Mouse (Mus musculus) cerebellum, adult 8-10 months (tissue): ENCODE results near the gene Fam104a.
"Not testable (repeated sequence)": the region's sequence is repeated elsewhere in the genome, so short reads cannot be mapped to it uniquely, and the experiment has no call there.

Source experiments
- DNase-seq: peaks from one replicate; pipeline ENCODE4 v3.0.0; 2022

Fam104a gene

DNA sequence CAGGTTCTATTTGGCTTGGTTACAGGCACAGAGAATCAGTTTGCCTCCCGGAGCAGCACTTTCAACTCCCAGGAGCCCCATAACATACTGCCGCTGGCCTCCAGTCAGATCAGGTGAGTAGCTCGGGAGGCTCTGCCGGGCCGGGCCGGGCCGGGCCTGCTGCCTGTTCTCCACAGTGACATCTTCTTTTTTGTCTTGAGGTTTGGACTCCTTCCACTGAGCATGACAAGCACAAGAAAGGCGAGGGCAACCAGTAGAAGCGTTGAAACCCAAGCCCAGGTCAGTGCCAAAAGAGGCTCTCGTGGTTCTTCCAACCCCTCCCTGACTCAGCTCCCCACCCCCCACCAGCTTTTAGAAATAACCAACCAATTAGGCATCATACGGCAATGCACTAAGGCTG lies 23.0 kb downstream of the Fam104a start:
- no peak for DNase-seq

DNA sequence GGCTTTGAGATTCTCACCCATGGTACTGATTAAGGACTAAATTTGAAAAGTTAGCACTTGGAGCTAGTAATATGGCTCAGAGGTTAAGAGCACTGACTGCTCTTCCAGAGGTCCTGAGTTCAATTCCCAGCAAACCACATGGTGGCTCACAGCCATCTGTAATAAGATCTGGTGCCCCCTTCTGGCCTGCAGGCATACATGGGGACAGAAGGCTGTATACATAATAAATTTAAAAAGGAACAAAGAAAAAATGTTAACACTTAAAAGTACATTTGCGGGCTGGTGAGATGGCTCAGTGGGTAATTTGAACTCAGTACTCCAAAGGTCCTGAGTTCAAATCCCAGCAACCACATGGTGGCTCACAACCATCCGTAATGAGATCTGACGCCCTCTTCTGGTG lies 23.7 kb downstream of the Fam104a start:
- DNase-seq, result not testable (repeated sequence)

DNA sequence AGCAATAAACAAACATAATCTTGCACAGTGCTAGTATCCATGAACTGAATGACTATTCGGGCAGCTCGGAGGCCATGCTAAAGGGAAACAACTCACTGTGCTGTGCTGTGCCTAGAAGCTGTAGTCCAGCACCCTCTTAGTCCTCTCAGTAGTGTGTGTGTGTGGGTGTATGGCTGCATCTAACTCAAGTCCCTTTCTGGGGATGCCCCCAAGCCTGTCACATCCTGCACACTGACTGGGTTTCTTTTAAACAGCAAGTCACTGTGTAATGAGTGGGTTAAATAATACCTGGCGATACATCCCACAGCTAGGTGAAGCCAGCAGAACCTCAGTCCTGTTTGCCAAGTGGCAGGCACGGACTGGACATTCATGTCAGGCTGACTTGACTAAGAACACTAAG lies 25.2 kb downstream of the Fam104a start:
- DNase-seq, result no peak

DNA sequence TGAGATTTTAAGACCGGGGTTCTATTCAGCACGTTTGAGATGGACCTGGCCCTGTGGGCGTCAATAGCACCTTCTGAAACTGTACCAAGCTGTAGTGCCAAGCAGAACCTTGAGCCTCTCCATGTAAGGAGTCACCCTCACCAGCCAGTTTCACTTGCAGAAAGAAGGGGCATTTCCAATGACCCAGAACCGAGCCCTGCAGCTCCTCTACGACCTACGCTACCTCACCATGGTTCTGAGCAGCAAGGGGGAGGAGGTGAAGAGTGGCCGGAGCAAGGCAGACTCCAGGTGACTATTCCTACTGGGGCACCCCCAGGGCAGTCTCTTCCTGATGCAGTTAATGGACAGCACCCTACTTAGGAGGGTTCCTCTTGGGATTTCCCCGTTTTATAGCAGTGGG lies 25.6 kb downstream of the Fam104a start:
- no peak for DNase-seq

DNA sequence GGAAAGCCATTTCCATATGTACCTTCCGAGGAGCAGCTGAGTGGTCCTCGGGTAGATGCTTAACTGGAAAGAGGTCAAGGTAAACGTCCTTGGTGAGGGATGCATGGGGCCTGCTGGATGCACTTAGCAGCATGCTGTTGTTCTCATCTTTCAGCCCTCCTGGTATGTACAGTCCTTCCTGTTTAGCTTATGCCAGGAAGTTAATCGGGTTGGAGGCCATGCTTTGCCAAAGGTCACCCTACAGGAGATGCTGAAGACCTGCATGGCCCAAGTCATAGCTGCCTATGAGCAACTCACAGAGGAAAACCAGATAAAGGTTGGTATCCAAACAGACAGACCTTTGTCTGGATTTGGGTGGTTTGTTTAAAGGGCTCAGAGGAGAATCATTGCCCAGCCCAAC lies 26.7 kb downstream of the Fam104a start:
- no peak for DNase-seq

DNA sequence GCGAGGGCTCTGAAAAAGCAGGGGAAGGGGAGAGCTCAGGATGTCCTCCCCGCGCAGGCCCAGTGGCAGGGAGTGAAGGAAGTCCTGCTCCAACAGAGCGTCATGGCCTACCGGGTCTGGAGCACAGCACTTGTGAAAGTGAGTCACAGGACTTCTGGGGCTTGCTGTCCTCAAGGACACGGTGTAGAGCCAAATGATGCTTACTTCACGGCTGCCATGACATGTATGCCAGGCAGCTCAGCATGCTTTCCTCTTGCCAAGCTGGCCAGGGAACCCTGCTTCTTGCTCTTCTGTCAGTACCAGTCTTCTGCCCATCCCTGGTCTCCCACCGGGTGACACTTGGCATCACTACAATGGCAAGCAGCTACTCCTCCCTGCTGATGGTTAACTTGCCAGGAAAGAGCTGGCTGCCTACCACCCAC lies 27.4 kb downstream of the Fam104a start:
- DNase-seq, result peak; percentile 92

DNA sequence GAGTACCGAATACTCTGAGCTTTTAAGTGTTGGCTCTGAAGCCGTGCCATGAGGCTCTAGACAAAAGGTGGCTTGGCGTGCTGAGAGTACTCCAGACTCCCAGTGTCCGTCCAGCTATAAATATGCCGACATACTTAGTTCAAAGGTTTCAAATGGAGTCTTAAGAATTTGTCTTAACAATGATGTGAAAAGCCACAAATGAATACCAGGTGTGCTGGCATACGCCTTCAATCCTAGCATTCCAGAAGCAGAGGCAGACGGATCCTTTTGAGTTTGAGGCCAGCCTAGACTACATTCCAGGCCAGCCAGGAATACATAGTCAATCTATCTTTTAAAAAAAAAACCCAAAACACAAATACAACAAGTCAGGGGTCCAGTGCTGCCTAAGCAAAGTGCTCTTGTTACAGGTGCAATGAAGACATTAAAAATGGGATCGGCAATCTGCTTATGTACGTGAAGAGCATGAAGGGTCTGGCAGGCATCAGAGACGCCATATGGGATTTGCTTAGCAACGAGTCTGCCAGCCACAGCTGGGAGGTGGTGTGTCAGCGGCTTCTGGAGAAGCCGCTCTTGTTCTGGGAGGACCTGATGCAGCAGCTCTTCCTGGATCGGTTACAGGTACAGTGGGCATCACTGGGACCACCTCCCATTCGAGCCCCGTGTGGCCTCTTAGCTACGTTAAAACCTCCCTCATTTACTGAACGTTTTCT lies 29.2 kb downstream of the Fam104a start:
- no peak for DNase-seq

DNA sequence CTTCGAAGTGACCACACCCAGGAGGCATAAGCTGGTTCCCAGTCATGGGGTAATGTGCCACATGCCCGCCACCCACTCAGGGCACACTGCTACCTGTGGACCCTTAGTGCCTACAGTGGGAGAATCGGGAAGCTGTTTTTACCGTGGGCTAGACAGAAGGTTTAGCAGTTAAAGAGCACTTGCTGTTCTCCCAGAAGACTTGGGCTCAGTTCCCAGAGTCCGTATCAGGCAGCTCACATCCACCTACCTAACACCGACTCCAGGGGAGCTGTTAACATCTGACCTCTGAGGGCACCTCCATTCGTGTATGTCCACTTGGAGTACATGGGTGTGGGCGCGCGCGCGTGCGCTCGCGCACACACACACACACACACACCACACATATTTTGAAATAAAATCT lies 29.9 kb downstream of the Fam104a start:
- no peak for DNase-seq

DNA sequence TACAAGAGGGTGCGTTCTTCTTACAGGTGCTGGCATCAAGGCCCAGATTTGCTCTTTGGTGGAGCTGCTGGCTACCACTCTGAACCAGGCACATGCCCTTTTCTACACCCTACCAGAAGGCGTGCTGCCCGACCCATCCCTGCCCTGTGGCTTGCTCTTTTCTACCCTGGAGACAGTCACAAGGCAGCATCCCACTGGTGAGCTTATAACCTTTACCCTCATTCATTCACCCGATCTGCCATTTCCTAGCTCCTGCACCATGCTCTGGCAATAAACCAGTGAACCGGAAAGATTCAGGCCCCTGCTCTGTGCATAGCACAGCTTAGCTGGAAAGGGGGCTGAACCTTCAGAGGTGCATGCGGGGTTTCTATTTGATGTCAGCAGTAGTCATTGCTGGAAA lies 31.4 kb downstream of the Fam104a start:
- no peak for DNase-seq

DNA sequence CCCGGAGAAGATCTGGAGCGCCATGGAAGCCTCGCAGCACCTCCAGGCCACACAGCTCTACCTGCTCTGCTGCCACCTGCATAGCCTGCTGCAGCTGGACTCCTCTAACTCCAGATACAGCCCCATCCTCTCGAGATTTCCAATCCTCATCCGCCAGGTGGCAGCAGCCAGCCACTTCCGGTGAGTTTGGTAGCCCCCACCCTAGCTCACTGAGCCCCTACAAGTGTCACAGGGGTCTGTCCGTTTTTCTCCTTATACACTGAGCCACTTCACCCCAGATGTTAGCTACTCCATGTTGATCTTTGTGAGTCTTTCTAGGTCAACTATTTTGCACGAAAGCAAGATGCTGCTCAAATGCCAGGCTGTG lies 32.1 kb downstream of the Fam104a start:
- no peak for DNase-seq

DNA sequence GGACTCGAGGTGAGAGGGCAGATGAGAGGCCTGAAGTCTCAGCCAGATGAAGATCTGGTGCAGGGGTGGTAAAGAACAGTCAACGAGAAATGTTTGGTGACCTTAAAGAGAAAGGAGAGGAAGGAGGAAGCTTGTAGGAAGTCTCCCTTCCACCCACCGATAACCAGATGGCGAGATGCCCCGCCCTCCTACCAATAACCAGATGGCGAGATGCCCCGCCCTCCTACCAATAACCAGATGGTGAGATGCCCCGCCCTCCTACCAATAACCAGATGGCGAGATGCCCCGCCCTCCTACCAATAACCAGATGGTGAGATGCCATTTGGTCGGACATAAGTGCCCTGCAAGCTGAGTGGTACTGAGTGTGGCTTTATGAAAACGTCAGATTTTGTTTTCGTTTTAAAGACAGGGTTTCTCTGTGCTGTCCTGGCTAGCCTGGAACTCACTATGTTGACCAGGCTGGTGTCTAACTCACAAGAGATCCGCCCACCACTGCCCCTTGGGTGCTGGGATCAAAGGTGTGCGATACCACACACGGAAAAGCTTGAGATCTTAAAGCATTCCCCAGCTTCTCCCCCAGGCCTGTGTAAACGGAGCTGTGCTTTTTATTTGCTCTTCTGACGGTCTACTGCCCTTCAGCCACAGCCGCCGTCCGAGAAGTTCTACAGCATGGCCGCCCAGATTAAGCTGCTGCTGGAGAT lies 32.6 kb downstream of the Fam104a start:
- peak; percentile 61 for DNase-seq

DNA sequence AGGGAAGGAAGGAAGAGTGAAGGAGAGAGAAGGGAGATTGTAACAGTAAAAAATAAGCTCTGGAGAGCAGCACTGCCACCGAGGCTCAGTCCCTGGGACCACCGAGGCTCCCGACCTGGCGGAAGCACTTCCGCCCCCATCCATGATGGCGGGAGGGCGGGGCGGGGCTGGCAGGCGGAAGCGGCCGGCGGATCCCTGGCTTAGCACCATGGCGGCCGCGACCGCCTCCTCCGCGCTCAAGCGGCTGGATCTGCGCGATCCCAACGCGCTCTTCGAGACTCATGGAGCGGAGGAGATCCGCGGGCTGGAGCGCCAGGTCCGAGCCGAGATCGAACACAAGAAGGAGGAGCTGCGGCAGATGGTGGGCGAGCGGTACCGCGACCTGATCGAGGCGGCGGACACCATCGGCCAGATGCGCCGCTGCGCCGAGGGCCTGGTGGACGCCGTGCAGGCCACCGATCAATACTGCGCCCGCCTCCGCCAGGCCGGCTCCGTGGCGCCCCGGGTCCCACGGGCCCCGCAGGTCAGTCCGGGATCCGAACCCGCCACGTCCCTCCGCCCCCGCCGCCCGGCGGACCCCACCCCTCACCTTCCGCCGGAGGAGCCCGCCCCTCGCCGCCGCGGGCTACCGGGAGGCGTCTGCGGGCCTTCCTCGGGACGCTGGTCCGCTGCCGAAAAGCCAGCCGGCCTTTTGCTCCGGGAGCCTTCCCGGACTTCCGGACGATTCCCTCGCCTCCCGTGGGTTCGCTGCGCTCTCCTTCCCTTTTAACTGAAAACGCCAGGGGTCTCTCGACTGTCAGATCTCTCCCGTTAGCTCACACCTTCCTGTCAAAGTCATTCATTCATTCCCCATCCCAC lies 34.4 kb downstream of the Fam104a start, which contains the start of gene Slc39a11:
Slc39a11 (minus strand) TSS at position 727 of the 858 bp plus-strand sequence.
- DNase-seq, result peak; percentile 66

DNA sequence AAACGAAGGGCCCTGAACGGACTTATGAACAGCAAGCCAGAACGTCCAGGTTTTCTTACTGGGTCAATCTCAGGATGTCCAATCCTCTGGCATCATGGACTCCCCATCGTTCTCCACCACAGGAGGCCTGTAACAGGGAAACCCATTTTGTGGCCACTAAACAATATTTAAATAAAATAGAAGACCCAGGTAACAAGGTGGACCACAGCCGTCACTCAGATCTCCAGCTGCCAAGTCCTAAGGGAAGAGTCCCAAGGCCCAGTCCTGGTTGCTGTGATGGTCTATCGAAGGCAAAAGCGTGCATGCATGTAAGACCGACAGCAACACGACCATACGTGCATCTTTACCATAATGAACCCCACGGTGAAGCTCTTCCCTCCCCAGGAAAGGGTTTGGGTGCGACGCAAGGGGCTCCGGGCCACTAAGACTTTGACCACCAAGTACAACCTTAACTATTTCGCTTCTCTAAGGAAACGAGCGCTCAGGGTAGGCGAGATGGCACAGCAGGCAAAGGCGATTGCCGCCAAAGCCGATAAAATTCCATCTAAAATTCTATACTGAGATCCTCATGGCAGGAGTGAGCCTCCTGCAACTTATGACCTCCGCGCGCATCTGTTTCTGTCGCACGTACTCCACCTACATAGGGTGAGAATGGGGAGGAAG lies 35.1 kb downstream of the Fam104a start, which contains the start of gene Cog1:
Cog1 (plus strand) TSS at position 480 of the 663 bp plus-strand sequence.
- no peak for DNase-seq

DNA sequence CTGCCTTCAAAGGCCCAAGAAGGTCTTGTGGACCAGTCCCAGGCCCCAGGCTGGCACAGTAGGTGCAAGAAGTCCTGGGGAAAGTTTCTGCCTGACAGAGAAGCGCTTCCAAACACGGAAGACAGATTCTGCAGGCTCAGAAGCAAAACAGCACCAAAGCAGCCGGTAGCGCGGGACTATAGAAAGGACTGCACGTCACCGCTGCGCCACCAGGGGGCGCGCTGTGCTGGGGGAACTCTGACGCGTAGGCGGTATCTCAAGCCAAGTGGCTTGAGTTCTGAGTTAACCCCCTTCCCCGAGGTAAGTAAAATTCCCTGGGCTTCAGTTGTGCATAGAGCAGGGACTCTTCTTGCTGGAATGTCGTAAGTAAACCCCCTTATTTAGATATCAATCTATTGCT lies 35.8 kb downstream of the Fam104a start:
- peak; percentile 88 for DNase-seq

DNA sequence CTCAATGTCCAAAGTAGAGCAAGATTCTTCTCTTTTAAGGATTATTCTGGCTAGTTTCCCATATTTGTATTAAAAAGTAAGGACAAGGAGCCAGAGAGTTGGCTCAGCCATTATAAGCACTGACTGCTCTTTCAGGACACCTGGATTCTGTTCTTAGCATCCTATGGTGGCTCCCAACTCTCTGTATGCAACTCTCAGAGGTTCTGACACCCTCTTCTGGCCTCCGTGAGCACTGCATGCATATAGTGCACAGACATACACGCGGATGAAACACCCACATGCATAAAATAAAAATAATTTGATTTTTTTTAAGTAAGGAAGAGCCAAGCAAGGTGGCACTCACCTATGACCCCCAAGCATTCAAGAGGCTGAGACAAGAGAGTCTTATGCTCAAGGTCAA lies 38.8 kb downstream of the Fam104a start:
- DNase-seq, result no peak

DNA sequence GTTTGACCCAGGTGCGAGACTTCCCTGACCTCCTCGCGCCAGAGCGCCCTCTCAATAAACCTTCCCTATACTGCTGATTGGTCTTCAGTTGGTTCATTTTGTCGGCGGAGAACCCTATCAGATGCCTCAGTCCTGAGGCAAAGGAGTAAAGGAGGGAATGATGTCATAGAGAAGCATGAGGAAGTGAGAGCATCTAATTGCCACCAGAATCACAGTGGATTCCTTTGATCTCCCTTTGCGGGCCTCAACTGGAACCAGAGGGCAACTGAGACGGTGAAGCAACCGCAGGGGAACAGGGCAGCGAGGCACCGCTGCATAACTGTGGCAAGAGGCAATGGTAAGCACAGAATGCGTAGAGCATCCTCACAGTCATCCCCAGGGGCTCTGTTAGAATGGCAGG lies 45.3 kb downstream of the Fam104a start:
- no peak for DNase-seq

DNA sequence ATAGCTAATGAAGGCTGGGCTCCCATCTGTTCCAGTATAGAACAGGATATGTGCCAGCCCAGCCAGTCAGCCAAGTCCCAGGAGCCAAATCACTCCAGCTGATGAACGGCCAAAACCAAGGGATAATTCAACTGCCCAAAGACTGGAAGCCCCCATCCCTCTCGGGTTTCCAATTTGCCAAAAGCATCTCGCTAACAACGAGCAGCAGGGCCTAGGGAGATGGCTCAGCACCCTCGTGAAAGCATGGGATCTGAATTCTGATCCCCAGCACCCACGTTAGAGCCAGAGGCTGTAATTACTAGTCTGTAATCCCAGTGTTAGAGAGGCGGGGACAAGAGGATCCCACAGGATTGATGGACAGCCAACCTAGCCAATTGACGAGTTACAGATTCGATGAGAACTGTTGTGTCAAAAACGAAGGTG lies 49.2 kb downstream of the Fam104a start:
- no peak for DNase-seq

DNA sequence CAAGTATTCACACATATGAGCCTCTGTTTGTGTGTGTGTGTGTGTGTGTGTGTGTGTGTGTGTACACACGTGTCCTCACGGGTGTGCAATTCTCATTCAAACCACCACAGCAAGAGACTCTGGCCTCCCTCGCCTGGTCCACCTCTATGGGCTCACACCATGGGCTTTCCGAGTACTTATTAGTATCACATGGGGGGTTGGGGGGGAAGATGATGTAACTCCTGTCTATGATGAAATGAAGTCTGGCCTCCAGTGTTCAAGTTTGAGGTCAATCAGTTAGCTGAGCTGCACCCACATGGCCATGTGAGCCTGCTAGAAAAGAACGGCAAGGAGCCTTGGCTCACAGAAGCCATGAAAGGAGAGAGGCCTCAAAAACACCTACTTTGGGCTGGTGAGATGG lies 50.6 kb downstream of the Fam104a start:
- no peak for DNase-seq

DNA sequence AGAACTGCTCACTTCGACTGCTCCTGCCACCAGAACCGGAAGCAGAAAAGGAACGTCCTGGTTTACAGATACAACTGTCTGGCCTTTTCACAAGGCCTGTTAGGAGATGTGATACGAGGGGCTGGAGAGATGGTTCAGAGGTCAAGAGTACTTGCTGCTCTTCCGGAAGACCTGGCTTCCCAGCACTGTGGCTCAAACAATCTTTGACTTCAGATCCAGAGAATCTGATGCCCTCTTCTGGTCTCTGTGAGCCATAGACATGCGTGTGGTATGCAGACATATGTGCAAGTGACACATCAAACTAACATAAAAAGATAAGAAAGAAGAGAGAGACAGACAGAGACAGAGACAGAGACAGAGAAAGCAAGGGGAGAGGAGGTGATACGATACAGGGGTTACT lies 51.7 kb downstream of the Fam104a start:
- DNase-seq, result no peak

DNA sequence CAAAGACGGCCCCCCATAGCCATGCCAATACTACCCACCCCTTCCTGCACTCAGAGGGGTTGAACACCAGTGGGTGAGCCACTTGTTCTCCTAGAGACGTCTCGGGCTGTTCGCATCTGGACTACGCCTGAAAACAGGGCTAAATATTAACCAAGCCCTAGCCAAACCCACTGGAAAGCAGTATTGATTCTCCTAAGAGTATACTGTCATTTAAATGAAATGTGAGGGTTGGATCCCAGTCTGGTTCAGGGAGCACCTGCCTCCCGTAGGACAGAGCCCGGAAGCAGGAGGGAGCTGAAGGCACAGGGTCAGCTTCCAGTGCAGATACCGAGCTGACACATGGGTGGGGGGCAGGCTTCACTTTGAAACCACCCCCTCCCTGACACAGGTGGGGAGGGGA lies 52.1 kb downstream of the Fam104a start:
- DNase-seq, result no peak

DNA sequence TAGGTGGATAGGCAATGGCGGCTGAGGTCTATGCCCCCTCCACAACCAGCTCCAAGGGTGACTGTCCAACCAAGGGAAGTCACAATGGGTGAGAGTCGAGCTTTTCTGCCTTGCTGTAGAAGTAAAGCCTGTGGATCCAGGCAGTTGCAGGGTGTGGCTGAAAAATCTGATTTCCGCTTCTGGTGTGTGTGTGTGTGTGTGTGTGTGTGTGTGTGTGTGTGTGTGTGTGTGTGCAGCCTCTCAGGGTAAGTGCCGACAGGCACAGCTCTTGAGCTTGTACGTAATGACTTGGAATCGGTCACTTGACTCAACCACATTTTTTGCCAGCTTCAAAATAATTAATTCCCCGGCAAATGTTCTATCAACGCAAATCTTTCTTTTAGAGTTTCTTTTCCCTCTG lies 52.7 kb downstream of the Fam104a start:
- DNase-seq, result no peak

DNA sequence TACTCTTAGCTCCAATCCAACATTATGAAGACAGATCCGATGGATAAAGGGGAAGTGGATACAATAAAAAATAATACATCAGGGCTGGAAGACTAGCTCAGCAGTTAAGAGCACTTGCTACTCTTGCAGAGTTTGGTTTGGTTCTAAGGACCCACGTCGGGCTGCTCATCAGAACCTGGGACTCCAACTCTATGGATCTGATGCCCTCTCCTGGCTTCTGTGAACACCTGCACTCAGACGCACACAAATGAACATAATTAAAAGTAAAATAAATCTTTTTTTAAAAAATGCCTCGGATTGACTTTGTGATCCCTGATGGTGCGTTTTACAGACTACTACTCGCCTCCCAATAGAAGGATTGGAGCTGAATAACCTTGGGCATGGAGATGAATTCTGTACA lies 53.3 kb downstream of the Fam104a start:
- no peak for DNase-seq

DNA sequence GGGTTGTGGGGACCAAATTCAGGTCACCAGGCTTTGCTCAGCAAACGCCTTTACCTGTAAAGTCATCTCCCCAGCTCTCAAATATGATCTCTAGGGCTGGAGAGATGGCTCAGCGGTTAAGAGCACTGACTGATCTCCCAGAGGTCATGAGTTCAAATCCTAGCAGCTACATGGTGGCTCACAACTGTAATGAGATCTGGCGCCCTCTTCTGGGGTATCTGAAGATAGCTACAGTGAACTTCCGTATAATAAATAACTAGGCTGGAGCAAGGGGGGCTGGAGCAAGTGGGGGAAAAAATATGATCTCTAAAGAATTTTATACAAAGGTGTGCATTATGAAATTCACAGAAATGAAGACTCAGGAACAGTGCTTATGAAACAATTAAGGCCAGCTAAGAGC lies 56.2 kb downstream of the Fam104a start:
- no peak for DNase-seq
